Mouse (Mus musculus): ENCODE measurements around the gene Pigyl. TPM values are rescaled to one million over a fixed set of nuclear protein-coding genes. Genes with fewer than 3 reads are reported as not detected.

Gene Pigyl
- total RNA-seq, 1 experiment from 2014 or later: 20.1 TPM

- no peak for ATAC-seq (replicated peaks; ENCODE audit: insufficient number of reproducible peaks, low FRiP score, low TSS enrichment, poor library complexity, severe bottlenecking)
Measured at GRCm38 (mm10) chr9:22165964-22166363, 9.3 kb downstream of the Pigyl start.

- no peak for ATAC-seq (replicated peaks; ENCODE audit: insufficient number of reproducible peaks, low FRiP score, low TSS enrichment, poor library complexity, severe bottlenecking)
Measured at GRCm38 (mm10) chr9:22166686-22167085, 10.0 kb downstream of the Pigyl start.

- ATAC-seq (replicated peaks; ENCODE audit: insufficient number of reproducible peaks, low FRiP score, low TSS enrichment, poor library complexity, severe bottlenecking): no peak
Measured at GRCm38 (mm10) chr9:22167751-22168150, 11.1 kb downstream of the Pigyl start.

- ATAC-seq (replicated peaks; ENCODE audit: insufficient number of reproducible peaks, low FRiP score, low TSS enrichment, poor library complexity, severe bottlenecking): no peak
Measured at GRCm38 (mm10) chr9:22169327-22169726, 12.7 kb downstream of the Pigyl start.

- no peak for ATAC-seq (replicated peaks; ENCODE audit: insufficient number of reproducible peaks, low FRiP score, low TSS enrichment, poor library complexity, severe bottlenecking)
Measured at GRCm38 (mm10) chr9:22172318-22172717, 15.7 kb downstream of the Pigyl start.

- no peak for ATAC-seq (replicated peaks; ENCODE audit: insufficient number of reproducible peaks, low FRiP score, low TSS enrichment, poor library complexity, severe bottlenecking)
Measured at GRCm38 (mm10) chr9:22188025-22188611, 31.5 kb downstream of the Pigyl start, which contains the start of gene Zfp872. Zfp872 (plus strand) TSS chr9:22188090.

- no peak for ATAC-seq (replicated peaks; ENCODE audit: insufficient number of reproducible peaks, low FRiP score, low TSS enrichment, poor library complexity, severe bottlenecking)
Measured at GRCm38 (mm10) chr9:22196412-22196811, 39.8 kb downstream of the Pigyl start.

Other genes with a start within 250 kb of the Pigyl start
- gene Rab3d, start 238.7 kb upstream of the Pigyl start, total RNA-seq (2017): 8.4 to 22.7 TPM (median 18.5 TPM) in 3 replicates
- gene Ccdc159, start 229.4 kb upstream of the Pigyl start, total RNA-seq (2017): 0.21 TPM in 1 of 3 replicates, not detected in the others
- 1.1 to 5.0 TPM (median 4.0 TPM) in 3 replicates for gene Tmem205, start 229.3 kb upstream of the Pigyl start, total RNA-seq (2017)
- gene Plppr2, start 219.8 kb upstream of the Pigyl start, total RNA-seq (2017): 0.58 TPM in 1 of 3 replicates, not detected in the others
- gene Swsap1, start 201.1 kb upstream of the Pigyl start, total RNA-seq (2017): 2.2 to 5.5 TPM (median 2.5 TPM) in 3 replicates
- not detected in 3 replicates for gene Epor, start 193.3 kb upstream of the Pigyl start, total RNA-seq (2017)
- gene Rgl3, start 167.4 kb upstream of the Pigyl start, total RNA-seq (2017): 0.29 TPM in 1 of 3 replicates, not detected in the others
- 1.9 TPM in 1 of 3 replicates, not detected in the others for gene Ccdc151, start 154.2 kb upstream of the Pigyl start, total RNA-seq (2017)
- gene Prkcsh, start 154.0 kb upstream of the Pigyl start, total RNA-seq (2017): 49.4 to 96.0 TPM (median 60.8 TPM) in 3 replicates
- gene Elavl3, start 104.8 kb upstream of the Pigyl start, total RNA-seq (2017): not detected in 3 replicates
- not detected in 3 replicates for gene Gm49318, start 85.6 kb upstream of the Pigyl start, total RNA-seq (2017)
- gene Zfp653, start 85.5 kb upstream of the Pigyl start, total RNA-seq (2017): 8.5 to 13.4 TPM (median 13.1 TPM) in 3 replicates
- gene Ecsit, start 71.4 kb upstream of the Pigyl start, total RNA-seq (2017): 7.4 to 18.5 TPM (median 15.5 TPM) in 3 replicates
- not detected in 3 replicates for gene Cnn1, start 57.6 kb upstream of the Pigyl start, total RNA-seq (2017)
- 22.0 to 30.4 TPM (median 24.7 TPM) in 3 replicates for gene Elof1, start 39.7 kb upstream of the Pigyl start, total RNA-seq (2017)
- gene Acp5, start 21.1 kb upstream of the Pigyl start, total RNA-seq (2017): 24.2 to 38.4 TPM (median 30.8 TPM) in 3 replicates
- gene Zfp872, start 31.2 kb downstream of the Pigyl start, total RNA-seq (2017): not detected in 3 replicates
- 27.3 to 53.9 TPM (median 30.7 TPM) in 3 replicates for gene Zfp809, start 68.9 kb downstream of the Pigyl start, total RNA-seq (2017)
- 0.29 to 2.5 TPM (median 2.2 TPM) in 3 replicates for gene Zfp599, start 103.0 kb downstream of the Pigyl start, total RNA-seq (2017)
- gene Zfp810, start 150.8 kb downstream of the Pigyl start, total RNA-seq (2017): 20.8 to 34.3 TPM (median 31.1 TPM) in 3 replicates
- gene Anln, start 232.3 kb downstream of the Pigyl start, total RNA-seq (2017): 0.85 to 3.8 TPM (median 1.5 TPM) in 3 replicates

Data from monocyte, adult 5-6 weeks (primary cell).